ENCODE assay signal across 8 mouse cellular contexts in the genomic region with DNA sequence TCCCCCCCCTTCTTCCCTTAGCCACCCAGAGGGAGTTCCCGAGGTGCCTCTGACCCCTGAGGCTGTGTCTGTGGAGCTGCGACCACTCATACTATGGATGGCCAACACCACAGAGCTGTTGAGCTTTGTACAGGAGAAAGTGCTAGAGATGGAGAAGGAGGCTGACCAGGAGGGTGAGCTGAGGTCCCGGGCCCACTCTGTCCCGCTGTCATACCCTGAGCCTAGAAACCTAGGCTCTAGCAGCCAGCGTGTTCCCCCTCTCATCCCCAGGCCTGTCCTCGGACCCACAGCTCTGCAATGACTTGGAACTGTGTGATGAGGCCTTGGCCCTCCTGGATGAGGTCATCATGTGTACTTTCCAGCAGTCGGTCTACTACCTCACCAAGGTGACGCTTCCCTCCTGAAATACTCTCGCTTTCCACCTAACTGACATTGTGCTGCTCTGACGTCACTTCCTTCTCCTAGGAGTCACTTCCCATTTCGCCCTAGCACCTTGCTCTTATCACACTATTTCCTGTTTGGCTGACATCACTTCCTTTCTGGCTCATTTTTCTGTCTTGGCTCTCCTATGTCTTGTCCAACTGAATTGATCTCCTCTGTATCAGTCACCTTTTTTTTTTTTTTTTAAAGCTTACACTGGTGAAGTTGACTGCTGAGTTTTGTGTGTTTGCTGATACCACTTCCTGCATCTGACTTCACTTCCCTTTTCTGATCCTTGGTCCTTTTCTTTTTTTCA. TPM values are rescaled to one million over a fixed set of nuclear protein-coding genes. Genes with fewer than 3 reads are reported as not detected.
DNase-seq lines count a peak whose midpoint lies in the region; ATAC-seq and TF ChIP-seq lines count a peak whose summit lies in the region.

No protein-coding gene starts in this region.

- H3K36me3 ChIP-seq in liver, embryonic 14.5 days (replicated peaks; ENCODE audit: control insufficient read depth, insufficient read depth, low read depth) = no peaks in the 10 kb centered on the region
- no peaks in the 10 kb centered on the region for H3K36me3 ChIP-seq in small intestine, adult 2 months (ENCODE audit: control insufficient read depth, insufficient read depth, low read length)

- TF ChIP-seq EP300 in liver, embryonic 14.5 days (IDR thresholded peaks at IDR 0.05; ENCODE audit: low read depth) = no peak

- no peak overlapping the region for H3K9ac ChIP-seq in liver, embryonic 14.5 days (replicated peaks)

- TF ChIP-seq POLR2A in small intestine, adult 2 months (IDR thresholded peaks at IDR 0.05; ENCODE audit: low read depth, low read length) = no peak

- H3K4me3 ChIP-seq in liver, embryonic 14.5 days (ENCODE audit: insufficient read depth in 1 of 2, low read depth in 2 of 2, low read length in 2 of 2) = no peak overlapping the region
- H3K4me3 ChIP-seq in small intestine, adult 2 months (ENCODE audit: low read depth, low read length) = no peak overlapping the region

- no peaks in the 10 kb centered on the region; the same call in 1 of the 2 replicates for H3K27me3 ChIP-seq in liver, embryonic 14.5 days (ENCODE audit: control insufficient read depth, insufficient read depth, low read length)
- peaks cover 25% of the 10 kb centered on the region for H3K27me3 ChIP-seq in small intestine, adult 2 months (ENCODE audit: control insufficient read depth, insufficient read depth, low read length)

- no peaks in the 10 kb centered on the region for H3K9me3 ChIP-seq in liver, embryonic 14.5 days (ENCODE audit: control insufficient read depth, low read length)

- peak; percentile 92 for ATAC-seq in granulocyte monocyte progenitor cell, adult 5-6 weeks (replicated peaks; ENCODE audit: poor library complexity, severe bottlenecking)
- peak; percentile 27; the same call in 1 of the 2 replicates for ATAC-seq in liver, embryonic 14.5 days (ENCODE audit: insufficient read depth)

- no peak overlapping the region for H3K27ac ChIP-seq in liver, embryonic 14.5 days
- peak overlapping the region; percentile 6; the same call in 1 of the 2 replicates for H3K27ac ChIP-seq in small intestine, adult 2 months (ENCODE audit: insufficient read depth, low read depth, low read length)

- H3K4me2 ChIP-seq in liver, embryonic 14.5 days (ENCODE audit: low read depth) = no peak overlapping the region

- 47% methylated on average over 11 of the region's 11 CpGs for WGBS in liver, embryonic 14.5 days (ENCODE audit: insufficient replicate concordance)
- WGBS in small intestine, adult 2 months = 79% methylated on average over 11 of the region's 11 CpGs

- DNase-seq in spleen, postnatal 36 days (ENCODE audit: low spot score in 2 of 2) = peak; percentile 20 to 39
- no peak for DNase-seq in spleen, postnatal 14 days (ENCODE audit: low spot score in 2 of 2)
- peak in 1 of 3 experiments; percentile 14 for DNase-seq in liver, embryonic 14.5 days (ENCODE audit: low read depth in 3 of 3, low spot score in 3 of 3)
- no peak for DNase-seq in right cerebral cortex, adult 2 months (ENCODE audit: low spot score in 2 of 2)
- DNase-seq in thymus, postnatal 25 days = no peak
- no peak for DNase-seq in frontal cortex, postnatal 14 days (ENCODE audit: low spot score in 2 of 2)

- TF ChIP-seq CTCF in liver, embryonic 14.5 days (IDR thresholded peaks at IDR 0.05; ENCODE audit: low read depth) = no peak
- TF ChIP-seq CTCF in small intestine, adult 2 months (IDR thresholded peaks at IDR 0.05; ENCODE audit: extremely low read depth, insufficient read length, insufficient replicate concordance, low read depth, low read length) = no peak

- H3K4me1 ChIP-seq in liver, embryonic 14.5 days (replicated peaks; ENCODE audit: control insufficient read depth in 2 of 2, insufficient read depth in 2 of 2, low read length in 1 of 2) = no peaks in the 10 kb centered on the region; a peak in 2 of 4 replicates
- H3K4me1 ChIP-seq in small intestine, adult 2 months (ENCODE audit: control insufficient read depth, insufficient read depth, insufficient read length, low read length) = peaks cover 4% of the 10 kb centered on the region

RNA-seq across cellular contexts. Expression of a gene that starts 4.7 kb away (rescaled TPM):
- not detected in 2 replicates for total RNA-seq in granulocyte monocyte progenitor cell, adult 5-6 weeks (2014; fragmentation: Nextera tagmentation)
- total RNA-seq in granulocyte monocyte progenitor cell, adult 5-6 weeks (2017) = 0.36 TPM in 1 of 2 replicates, not detected in the other
- 0.25 and 0.56 TPM in 2 replicates for polyA plus RNA-seq in liver, embryonic 14.5 days (2012; rRNA removed)
- 0.18 TPM in 1 of 2 replicates, not detected in the other for polyA plus RNA-seq in liver, embryonic 14.5 days (2014; fragmentation: Nextera tagmentation; extraction: Ambion mirVana)
- polyA plus RNA-seq in small intestine, adult 2 months (2012; rRNA removed) = 0.63 and 0.84 TPM in 2 replicates

RNA-seq across cellular contexts. Expression of a gene that starts 7.8 kb away (rescaled TPM):
- 0.15 TPM in 1 of 2 replicates, not detected in the other for total RNA-seq in granulocyte monocyte progenitor cell, adult 5-6 weeks (2014; fragmentation: Nextera tagmentation)
- 0.93 TPM in 1 of 2 replicates, not detected in the other for total RNA-seq in granulocyte monocyte progenitor cell, adult 5-6 weeks (2017)
- 2.2 and 2.6 TPM in 2 replicates for polyA plus RNA-seq in liver, embryonic 14.5 days (2012; rRNA removed)
- polyA plus RNA-seq in liver, embryonic 14.5 days (2014; fragmentation: Nextera tagmentation; extraction: Ambion mirVana) = 1.3 and 2.6 TPM in 2 replicates
- polyA plus RNA-seq in small intestine, adult 2 months (2012; rRNA removed) = 7.2 and 11.6 TPM in 2 replicates

RNA-seq across cellular contexts. Expression of a gene that starts 13.5 kb away (rescaled TPM):
- not detected in 2 replicates for total RNA-seq in granulocyte monocyte progenitor cell, adult 5-6 weeks (2014; fragmentation: Nextera tagmentation)
- 0.34 TPM in 1 of 2 replicates, not detected in the other for total RNA-seq in granulocyte monocyte progenitor cell, adult 5-6 weeks (2017)
- polyA plus RNA-seq in liver, embryonic 14.5 days (2012; rRNA removed) = 0.10 and 0.15 TPM in 2 replicates
- 0.09 TPM in 1 of 2 replicates, not detected in the other for polyA plus RNA-seq in liver, embryonic 14.5 days (2014; fragmentation: Nextera tagmentation; extraction: Ambion mirVana)
- polyA plus RNA-seq in small intestine, adult 2 months (2012; rRNA removed) = 0.24 and 0.25 TPM in 2 replicates

RNA-seq across cellular contexts. Expression of a gene that starts 18.0 kb away (rescaled TPM):
- not detected in 2 replicates for total RNA-seq in granulocyte monocyte progenitor cell, adult 5-6 weeks (2014; fragmentation: Nextera tagmentation)
- total RNA-seq in granulocyte monocyte progenitor cell, adult 5-6 weeks (2017) = not detected in 2 replicates
- not detected in 2 replicates for polyA plus RNA-seq in liver, embryonic 14.5 days (2012; rRNA removed)
- not detected in 2 replicates for polyA plus RNA-seq in liver, embryonic 14.5 days (2014; fragmentation: Nextera tagmentation; extraction: Ambion mirVana)
- polyA plus RNA-seq in small intestine, adult 2 months (2012; rRNA removed) = 1.7 and 2.5 TPM in 2 replicates

RNA-seq across cellular contexts. Expression of a gene that starts 19.8 kb away (rescaled TPM):
- total RNA-seq in granulocyte monocyte progenitor cell, adult 5-6 weeks (2014; fragmentation: Nextera tagmentation) = not detected in 2 replicates
- total RNA-seq in granulocyte monocyte progenitor cell, adult 5-6 weeks (2017) = not detected in 2 replicates
- polyA plus RNA-seq in liver, embryonic 14.5 days (2012; rRNA removed) = not detected in 2 replicates
- polyA plus RNA-seq in liver, embryonic 14.5 days (2014; fragmentation: Nextera tagmentation; extraction: Ambion mirVana) = not detected in 2 replicates
- 0.29 and 4.2 TPM in 2 replicates for polyA plus RNA-seq in small intestine, adult 2 months (2012; rRNA removed)

Comparison
In these comparisons a context has a peak if more than half of its experiments do, and no peak if none do; other contexts are left out.
1. DNase-seq: peak in spleen, postnatal 36 days (2 of 2); none in spleen, postnatal 14 days (0 of 2), right cerebral cortex, adult 2 months (0 of 2), thymus, postnatal 25 days (single experiment) and frontal cortex, postnatal 14 days (0 of 2).